Mouse (Mus musculus): ENCODE results near the gene Mlf1.

The Mlf1 gene

GRCm38 (mm10) chr3:67373872-67374271 is at the start of gene Mlf1:
Gene Mlf1, plus strand, starts transcription at chr3:67374097.
- DNase-seq (ENCODE audit: low spot score) = peak; percentile 44

GRCm38 (mm10) chr3:67339558-67339957 is 34.3 kb upstream of the Mlf1 start:
- DNase-seq (ENCODE audit: low spot score) = no peak

- DNase-seq (ENCODE audit: low spot score) = no peak
These were observed 33.0 kb upstream of the Mlf1 start for GRCm38 (mm10) chr3:67340921-67341320.

GRCm38 (mm10) chr3:67343004-67343662 is 30.8 kb upstream of the Mlf1 start:
- DNase-seq (ENCODE audit: low spot score) = no peak

GRCm38 (mm10) chr3:67344599-67344998 is 29.3 kb upstream of the Mlf1 start:
- peak; percentile 4 for DNase-seq (ENCODE audit: low spot score)

- DNase-seq (ENCODE audit: low spot score) = no peak
These were observed 27.2 kb upstream of the Mlf1 start for GRCm38 (mm10) chr3:67346674-67347073.

GRCm38 (mm10) chr3:67351406-67352127 is 22.3 kb upstream of the Mlf1 start:
- DNase-seq (ENCODE audit: low spot score) = no peak

- no peak for DNase-seq (ENCODE audit: low spot score)
These were observed 21.7 kb upstream of the Mlf1 start for GRCm38 (mm10) chr3:67352128-67352762.

- no peak for DNase-seq (ENCODE audit: low spot score)
These were observed 21.1 kb upstream of the Mlf1 start for GRCm38 (mm10) chr3:67352763-67353149.

- no peak for DNase-seq (ENCODE audit: low spot score)
These were observed 15.5 kb upstream of the Mlf1 start for GRCm38 (mm10) chr3:67358376-67358775.

- DNase-seq (ENCODE audit: low spot score) = no peak
These were observed 7.6 kb upstream of the Mlf1 start for GRCm38 (mm10) chr3:67366087-67366892.

GRCm38 (mm10) chr3:67367481-67367880 is 6.4 kb upstream of the Mlf1 start:
- DNase-seq (ENCODE audit: low spot score) = no peak

- no peak for DNase-seq (ENCODE audit: low spot score)
These were observed 4.4 kb upstream of the Mlf1 start for GRCm38 (mm10) chr3:67369407-67370079.

- DNase-seq (ENCODE audit: low spot score) = no peak
These were observed 1.7 kb upstream of the Mlf1 start for GRCm38 (mm10) chr3:67372194-67372593.

- DNase-seq (ENCODE audit: low spot score) = no peak
These were observed 1.1 kb upstream of the Mlf1 start for GRCm38 (mm10) chr3:67372781-67373180.

GRCm38 (mm10) chr3:67374360-67374778 is 472 bp downstream of the Mlf1 start:
- DNase-seq (ENCODE audit: low spot score) = no peak

- no peak for DNase-seq (ENCODE audit: low spot score)
These were observed 1.2 kb downstream of the Mlf1 start, which contains the start of gene Gm17402 for GRCm38 (mm10) chr3:67375063-67375462. Gene Gm17402, minus strand, starts transcription at chr3:67375163.

GRCm38 (mm10) chr3:67378215-67378614 is 4.3 kb downstream of the Mlf1 start:
- no peak for DNase-seq (ENCODE audit: low spot score)

- no peak for DNase-seq (ENCODE audit: low spot score)
These were observed 55.6 kb downstream of the Mlf1 start for GRCm38 (mm10) chr3:67429338-67429998.

- peak; percentile 69 for DNase-seq (ENCODE audit: low spot score)
These were observed 56.1 kb downstream of the Mlf1 start, which contains the start of gene Gfm1 for GRCm38 (mm10) chr3:67429999-67430380. Gene Gfm1, plus strand, starts transcription at chr3:67430096.

- DNase-seq (ENCODE audit: low spot score) = no peak
These were observed 60.1 kb downstream of the Mlf1 start for GRCm38 (mm10) chr3:67434011-67434410.
